Mouse (Mus musculus) urinary bladder, adult 18-20 months (tissue): ENCODE measurements around the gene S1pr3.

Experiments used
- DNase-seq, 2 experiments: peaks; one replicate each; pipeline ENCODE4 v3.0.0; 2022; ENCODE audit warnings: low spot score in 2 of 2, mixed read lengths in 2 of 2

The S1pr3 gene

DNA sequence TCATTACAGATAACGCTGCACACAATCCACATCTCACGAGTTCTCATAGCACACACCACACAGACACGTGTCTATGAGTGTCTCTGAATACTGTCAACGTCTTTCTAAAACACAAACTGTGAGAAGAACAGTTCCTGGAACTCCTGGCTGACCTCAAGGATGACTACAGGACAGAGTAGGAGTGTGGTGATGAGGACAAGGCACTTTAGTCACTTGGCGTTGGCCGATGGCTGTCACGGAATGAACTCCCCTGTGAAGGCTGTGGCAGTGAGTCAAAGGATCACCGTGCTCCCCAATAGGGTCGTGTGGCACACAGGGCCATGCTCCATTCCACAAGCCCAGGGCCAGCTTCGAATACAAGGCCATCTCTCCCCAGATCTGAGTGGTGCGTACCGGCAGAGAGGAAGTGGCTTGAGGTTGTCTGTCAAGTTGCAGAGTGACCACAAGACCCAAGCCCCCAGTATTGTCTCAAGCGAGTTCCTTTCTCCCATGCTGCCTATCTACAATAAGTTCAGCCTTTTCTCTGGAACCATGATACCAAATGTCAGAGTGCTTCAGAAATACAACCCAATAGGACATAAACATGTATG is 2.6 kb upstream of the S1pr3 start:
- no peak for DNase-seq

DNA sequence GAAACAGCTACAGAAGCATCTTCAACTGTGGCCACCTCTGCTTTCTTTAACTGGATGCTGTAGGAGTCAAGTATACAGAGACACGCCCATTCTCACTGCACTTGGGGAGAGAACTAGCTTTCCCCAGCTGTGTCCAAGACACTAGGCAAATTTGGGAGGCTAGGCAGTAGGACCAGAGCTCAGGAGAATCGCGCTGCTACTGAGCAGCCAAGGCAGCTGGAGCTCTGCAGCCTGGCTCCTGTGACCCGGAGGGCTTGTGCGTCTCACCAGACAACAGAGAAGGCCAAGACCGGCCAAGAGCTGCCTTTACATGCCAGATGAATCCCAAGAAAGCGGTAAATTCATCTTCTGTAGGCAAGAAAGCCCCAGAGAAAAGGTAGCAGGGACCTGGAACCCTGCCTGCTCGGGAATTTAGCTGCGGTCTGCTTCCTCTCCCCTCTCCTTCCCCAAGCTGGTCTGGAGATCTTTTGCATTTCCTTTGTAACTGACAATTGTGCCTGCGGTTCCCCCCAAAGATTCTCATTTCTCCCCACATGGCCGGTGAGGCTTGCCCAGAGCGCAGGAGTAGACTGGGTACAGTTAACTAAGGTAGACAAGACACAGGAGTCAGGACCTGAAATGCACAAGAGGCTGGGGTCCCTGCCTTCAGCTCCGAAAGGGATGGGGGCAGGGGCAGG is 760 bp upstream of the S1pr3 start:
- no peak for DNase-seq

DNA sequence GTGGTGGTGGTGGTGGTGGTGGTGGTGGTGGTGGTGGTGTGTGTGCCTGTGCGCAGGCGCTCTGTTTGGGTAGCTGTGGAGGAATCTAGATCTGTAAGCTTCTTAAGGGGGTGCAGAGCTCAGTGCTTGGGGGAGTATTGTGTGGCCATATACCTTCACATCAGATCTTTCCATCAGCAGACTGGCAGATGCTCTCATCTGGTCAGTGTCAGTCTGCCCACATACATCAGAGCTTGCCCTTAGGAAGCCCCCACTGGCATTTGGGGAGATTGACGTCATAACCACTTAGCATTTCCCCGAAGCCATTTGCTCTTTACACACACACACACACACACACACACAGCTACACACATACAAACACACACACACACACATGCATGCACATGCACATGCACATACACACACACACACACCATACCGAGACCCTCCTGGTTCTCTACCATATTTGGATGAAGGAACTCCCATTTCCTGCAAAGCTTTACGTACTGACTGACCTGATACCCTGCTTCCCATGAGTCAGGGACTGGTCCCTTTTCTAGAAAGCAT is 1.6 kb downstream of the S1pr3 start:
- DNase-seq = no peak

DNA sequence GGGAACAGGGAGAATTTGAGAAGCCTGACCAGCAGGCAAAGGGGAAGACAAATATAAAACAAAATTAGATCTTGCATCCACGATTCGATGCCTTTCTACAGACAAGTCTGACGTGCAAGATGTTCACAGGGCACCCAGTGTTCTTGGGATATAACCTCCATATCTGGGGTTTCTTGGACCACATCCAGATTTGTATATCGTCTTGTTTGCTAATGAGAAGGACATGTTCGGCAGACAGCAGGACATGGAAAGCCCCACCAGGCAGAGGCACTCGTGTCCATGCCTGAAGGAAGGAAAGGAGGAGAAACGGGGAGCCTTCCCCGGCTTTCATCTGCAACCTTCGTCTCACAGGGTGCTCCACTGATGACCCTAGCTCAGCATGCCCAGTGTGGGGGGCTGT is 2.8 kb downstream of the S1pr3 start:
- no peak for DNase-seq

DNA sequence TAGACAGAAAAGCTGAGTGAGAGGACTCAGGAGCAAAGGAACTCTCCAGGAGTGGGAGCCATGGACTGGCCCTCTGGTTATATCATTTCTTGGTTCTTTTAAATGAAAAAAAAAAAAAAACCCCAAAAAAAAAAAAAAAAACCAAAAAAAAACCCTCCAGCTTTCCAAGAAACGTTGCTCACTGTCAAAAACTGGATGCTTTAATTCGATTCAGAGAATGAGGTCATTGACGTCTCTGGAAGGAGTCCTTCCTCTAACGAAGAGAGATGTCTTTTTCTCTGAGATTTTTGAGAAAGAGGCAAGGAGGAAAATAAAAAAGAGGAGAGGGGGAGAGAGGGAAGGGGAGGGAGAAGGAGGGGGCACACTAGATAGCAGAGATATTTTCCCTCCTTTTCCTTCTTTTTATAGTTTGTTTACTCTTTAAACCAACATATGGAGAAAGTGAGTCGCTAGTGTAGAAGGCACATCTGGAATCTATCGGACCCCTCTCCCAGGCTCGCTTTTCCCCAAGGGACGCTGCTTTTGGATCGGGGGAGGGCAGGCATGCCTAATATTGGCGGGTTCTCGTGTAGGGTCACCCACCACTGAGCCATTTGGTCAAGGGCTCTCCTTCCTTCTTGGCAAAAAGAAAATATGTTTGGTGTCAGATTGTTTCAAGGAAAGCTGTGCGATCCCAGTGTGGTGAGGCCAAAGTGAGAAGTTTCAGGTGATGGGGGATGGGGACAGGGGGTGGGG is 3.4 kb downstream of the S1pr3 start:
- no peak for DNase-seq

DNA sequence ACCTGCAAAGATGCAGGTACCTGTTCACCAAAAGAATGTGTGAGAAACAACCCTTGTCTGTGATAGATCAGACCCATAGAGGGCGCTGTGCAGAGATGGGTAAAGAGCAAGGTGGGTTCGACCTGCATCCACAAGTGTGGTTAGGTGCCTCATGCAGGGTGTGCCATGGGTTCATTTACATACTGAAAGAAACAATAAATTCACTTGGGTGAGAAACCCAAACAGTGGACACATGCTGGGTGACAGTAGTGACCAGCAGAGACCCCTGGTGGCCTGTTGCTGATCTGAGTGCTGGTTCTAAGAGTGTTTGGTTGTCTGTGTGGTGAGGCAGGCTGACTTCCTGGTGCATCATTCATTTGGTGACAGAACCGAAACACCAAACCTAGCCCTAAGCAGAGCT is 5.0 kb downstream of the S1pr3 start:
- no peak for DNase-seq

DNA sequence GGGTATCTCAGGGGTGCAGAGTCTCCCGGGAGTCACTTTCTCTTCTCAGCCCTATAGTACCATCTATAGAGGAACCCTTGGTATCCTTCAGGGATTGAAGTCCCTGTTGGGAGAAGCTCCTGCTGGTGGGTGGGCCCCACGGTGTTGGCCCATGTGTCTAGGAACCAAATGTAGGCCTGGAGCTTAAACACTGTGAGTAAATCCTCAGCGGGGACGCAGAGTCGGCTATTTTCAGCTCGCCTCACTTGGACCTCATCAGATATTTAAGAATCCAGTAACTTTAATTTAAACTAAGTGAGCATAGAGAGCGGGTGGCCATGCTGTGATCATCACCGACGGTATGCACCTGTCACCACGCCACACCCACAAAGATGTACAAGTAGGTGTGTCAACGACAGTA is 8.3 kb downstream of the S1pr3 start:
- DNase-seq = no peak

DNA sequence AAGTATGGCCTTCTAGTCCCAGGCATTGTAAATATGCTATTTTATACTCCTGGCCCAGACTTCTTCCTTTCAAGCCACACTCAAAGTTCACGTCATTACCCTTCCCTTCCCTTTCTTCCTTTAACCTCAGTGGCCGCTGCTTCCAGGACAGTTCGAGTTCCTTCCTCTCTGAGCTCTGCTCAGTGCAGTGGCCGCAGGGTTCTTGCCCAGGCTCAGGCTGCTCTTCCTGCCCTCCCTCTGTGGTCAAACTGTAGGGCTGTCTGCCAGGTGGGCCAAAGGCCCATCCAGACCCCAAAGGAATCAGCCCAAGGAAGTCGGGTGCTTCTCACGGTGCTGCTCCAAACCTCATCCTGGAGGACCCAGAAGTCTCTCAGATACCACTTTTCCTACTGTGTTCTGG is 9.4 kb downstream of the S1pr3 start:
- no peak for DNase-seq

DNA sequence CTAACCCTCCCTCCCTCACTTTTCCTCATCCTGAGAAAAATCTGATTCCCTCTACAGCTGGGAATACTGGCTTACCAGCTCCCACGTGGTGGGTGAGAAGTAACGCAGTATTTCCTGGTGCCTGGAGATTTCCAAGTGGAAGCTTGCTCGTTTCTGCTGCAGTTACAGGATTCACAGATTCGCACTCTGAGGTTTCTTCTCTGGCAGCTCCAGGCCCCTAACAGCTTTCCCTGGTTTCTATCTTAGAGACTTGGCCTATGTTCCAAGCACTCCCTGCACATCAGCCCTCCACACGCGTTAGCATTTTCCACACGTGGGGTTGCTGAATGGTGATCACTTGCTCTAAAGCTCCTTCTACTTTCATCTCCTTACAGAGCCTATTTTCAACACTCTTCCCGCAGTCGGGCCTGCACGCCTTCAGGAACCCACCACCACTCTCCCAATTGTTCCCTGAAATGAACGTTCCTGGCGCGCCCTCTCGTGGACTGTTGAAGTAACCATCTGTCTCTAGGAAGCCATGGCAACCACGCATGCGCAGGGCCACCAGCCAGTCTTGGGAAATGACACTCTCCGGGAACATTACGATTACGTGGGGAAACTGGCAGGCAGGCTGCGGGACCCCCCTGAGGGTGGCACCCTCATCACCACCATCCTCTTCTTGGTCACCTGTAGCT is 10.0 kb downstream of the S1pr3 start:
- DNase-seq = peak; percentile 82 to 90

DNA sequence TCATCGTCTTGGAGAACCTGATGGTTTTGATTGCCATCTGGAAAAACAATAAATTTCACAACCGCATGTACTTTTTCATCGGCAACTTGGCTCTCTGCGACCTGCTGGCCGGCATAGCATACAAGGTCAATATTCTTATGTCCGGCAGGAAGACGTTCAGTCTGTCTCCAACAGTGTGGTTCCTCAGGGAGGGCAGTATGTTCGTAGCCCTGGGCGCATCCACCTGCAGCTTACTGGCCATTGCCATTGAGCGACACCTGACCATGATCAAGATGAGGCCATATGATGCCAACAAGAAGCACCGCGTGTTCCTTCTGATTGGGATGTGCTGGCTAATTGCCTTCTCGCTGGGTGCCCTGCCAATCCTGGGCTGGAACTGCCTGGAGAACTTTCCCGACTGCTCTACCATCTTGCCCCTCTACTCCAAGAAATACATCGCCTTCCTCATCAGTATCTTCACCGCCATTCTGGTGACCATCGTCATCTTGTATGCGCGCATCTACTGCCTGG is 10.6 kb downstream of the S1pr3 start:
- DNase-seq = no peak

DNA sequence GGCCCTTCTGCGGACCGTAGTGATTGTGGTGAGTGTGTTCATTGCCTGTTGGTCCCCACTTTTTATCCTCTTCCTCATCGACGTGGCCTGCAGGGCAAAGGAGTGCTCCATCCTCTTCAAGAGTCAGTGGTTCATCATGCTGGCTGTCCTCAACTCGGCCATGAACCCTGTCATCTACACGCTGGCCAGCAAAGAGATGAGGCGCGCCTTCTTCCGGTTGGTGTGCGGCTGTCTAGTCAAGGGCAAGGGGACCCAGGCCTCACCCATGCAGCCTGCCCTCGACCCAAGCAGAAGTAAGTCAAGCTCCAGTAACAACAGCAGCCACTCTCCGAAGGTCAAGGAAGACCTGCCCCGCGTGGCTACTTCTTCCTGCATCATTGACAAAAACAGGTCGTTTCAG is 11.1 kb downstream of the S1pr3 start:
- no peak for DNase-seq

DNA sequence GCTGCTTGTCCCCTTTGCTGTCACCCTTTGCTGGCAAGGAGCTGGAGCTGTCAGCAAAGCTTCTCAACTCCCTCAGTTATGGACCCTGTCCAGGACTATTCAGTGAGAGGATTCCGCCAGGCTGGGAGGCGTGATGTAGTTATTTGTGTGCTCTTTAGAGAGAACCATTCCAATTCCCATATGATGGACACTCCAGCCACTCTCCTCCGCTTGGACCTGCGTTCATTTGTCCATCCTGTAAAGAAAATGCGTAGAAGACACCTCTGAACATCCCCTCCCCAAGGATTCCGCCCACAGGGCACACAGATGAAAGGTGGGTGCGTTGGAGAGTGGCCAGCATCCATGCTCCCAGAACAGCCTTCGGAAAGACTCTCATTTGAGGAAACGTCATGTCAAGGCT is 12.4 kb downstream of the S1pr3 start:
- no peak for DNase-seq

DNA sequence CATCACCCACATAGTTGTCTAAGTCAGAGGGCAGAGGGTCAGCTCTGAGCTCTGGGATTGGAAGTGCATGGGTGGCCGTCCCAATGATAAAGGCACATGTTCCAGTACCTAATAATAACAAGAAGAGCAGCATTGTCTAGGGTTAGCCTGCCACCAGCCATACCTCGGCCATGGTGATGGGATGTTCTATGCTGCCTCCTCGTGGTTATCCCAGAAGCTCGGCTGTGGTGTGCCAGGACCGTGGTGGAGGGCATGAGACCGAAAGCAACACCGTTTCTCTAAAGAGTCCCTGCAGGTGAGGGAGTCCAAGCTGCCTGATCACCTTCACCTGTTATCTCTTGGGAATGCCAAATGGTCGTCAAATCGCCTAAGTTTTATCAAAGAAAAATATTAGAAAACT is 15.2 kb downstream of the S1pr3 start:
- no peak for DNase-seq

DNA sequence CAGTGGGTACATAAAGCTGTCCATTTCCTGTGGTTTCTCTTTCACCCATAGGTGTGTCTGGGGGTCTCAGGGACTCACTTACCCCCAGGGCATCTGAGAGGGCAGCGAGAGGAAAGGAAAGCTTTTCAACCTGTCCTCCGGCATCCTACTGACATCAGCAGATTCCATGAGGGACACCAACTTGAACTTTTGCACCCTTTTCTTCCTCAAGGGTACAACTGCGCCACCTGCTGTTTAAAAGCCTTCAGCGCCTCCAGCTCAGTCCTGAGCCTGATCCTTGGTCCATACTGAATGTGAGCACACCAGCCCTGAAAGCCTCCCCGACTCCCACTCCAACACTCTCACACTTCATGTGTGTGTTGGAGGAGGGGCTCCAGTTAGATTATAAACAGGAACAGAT is 16.2 kb downstream of the S1pr3 start:
- DNase-seq = peak; percentile 26 to 39

DNA sequence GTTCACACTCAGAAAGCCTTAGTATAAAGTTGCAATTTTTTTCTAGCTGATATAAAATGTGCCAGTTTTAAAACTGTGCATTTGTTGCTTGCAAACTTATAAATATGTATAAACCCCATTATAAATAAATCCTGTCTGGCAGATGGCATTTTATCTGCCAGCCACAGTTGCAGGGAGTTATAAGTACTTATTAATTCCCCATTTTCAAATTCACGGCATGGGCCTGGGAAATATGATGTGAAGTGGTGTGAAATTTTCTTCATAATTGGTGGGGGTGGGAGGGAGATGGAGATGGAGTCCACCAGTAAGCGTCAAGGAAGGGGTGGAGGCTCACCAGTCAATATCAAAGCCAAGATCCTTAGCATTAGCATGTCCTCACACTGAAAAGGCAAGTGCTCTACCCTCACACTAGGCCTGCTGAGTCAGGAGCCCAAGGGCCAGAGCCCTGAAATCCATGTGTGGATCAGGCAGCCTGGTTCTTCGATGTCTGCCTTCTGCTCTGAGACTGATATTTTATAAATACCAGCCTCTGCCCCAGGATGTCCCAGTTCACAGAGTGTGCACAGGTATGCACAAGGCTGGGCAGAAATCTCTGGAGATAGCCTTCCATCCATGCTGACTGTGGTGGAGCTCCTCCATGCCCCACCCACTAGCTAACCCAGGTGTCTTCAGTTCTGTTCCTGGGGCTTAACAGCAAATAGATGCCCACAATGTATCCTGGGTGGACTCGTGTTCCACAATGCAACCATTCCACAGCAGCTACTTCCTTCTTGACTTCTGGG is 17.4 kb downstream of the S1pr3 start:
- no peak for DNase-seq

DNA sequence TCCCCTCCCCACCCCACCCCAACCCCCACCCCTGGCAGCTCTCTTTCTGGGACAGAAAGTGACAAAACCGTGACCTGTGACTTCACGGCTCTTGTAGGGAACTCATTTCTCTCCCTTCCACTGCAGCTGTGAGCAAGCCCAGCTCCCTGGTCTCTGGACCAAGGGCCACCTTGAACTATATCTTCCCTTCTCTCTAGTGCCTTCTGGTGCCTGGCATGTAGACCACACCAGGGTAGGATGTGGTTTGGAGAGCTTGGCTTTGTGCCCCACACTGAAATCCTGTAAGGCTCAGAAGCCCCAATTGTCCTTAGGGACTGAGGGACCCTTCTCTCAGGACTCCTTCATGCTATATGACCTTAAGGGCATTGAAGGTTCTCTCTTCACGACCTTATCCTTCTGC is 24.9 kb downstream of the S1pr3 start:
- no peak for DNase-seq

DNA sequence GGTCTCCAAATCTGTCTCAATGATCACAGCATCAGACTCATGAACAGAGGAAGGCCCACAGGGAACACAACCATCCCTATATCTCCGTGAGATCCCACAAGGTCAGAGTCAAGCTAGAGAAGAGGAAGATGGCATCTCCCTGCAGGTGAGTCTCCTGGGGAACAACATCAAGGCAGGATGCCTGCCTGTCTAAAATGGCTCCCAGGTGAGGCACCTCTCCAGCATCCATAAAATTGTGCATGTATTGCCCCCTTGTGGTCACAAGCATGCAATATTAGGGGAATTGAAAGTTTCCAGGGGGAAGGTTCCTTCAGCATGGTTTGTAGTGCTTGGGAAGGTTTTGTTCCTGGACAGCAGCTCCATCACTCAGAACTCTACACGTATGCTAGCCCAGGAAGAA is 26.0 kb downstream of the S1pr3 start:
- DNase-seq = no peak

DNA sequence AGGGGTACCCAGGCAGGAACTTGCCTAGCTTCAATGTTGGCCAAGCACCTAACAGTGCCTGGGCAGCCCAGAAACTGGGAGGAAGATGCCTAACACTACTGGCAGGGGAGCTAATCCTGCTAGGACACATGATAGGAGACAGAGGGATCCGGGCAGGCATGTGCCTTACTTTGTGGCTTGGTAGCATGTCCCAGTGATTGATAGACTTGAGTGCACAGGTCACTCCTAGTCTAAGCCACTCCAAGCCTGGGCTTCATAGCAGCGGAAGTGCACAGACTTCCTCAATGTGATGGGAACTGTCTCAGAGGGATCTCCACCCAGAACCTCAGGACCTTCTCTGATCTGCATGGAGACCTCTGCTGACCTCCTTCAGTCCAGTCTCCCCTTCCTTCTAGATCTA is 26.7 kb downstream of the S1pr3 start:
- DNase-seq = no peak

DNA sequence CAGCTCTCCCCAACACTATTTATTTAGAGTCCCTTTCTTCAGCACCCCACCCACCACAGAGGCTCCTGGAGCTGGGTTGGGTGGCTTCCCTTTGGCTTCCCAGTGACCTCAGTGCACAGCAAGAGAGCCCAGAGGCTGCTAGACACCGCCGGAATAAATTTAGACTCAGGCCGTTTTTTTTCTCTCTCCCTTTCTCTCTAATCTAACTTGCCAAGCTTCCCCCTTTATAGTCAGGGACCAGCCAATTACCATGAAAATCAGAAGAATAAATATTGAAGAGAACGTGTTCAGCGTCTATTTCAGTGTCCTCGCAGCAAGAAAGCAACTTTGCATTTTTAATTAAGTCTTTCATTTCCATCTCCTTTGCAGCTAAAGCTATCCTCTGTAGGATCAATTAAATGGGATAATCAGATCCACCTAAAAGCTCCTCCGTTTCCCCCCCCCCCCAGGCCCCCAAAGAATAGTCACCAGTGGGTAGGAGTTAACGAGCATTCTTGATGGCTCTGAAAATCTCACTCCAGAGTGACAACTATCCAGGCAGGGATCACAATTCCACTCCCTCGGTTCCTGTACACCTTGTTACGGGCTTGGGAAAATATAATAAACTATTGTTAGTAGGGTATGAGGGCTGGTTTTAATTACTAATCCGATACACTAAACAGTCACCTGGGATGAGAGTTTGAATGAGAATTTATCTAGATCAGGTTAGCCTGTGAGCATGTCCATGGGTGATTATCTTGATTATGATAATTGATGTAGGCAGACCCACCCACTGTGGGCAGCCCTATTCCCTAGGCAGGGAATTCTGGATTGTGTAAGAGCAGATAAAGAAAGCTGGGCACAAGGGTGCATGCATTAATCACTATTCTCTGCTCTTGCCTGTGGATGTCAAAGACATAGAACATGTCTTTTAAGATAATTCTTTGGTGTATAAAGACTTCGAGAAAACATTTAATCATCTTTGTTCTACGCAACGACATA is 29.0 kb downstream of the S1pr3 start:
- no peak for DNase-seq

DNA sequence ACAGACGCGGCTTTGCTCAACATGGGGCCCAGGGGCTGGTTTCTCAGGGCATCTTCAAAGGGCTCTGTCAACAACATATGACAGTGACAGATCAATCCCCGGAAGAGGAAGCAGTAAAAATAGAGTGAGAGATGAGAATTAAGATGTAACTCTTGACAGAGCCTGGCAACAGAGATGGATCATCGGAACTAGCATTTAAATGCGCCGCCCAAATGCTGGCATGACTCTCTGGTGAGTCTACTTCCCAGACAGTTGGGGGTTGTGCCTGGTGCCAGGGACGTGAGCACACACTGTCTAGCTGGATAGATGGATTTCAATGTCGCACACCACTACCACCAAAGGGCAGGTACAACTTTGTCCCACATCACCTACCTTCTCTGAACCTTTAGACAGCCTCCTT is 34.5 kb downstream of the S1pr3 start:
- no peak for DNase-seq
